Mouse (Mus musculus) stomach, embryonic 15.5 days (tissue): ENCODE results near the gene Hyal2. TPM values are rescaled to one million over a fixed set of nuclear protein-coding genes. Genes with fewer than 3 reads are reported as not detected.
A peak's percentile ranks its signal among the peaks of the same experiment; 100 is the strongest.
"Not testable (repeated sequence)": the region's sequence is repeated elsewhere in the genome, so short reads cannot be mapped to it uniquely, and the experiment has no call there.

Source experiments
- ATAC-seq: fragments of 200-750 bp; cut with Nextera tagmentation; 2 replicates; pipeline ENCODE4 v1.8.0; 2017; ENCODE audit warnings: low read depth, moderate number of reproducible peaks, moderate TSS enrichment; ENCODE audit not compliant: insufficient read depth, low FRiP score
- H3K27ac ChIP-seq: fragments of 300-500 bp; sonication (generic); 2 replicates; pipeline ENCODE4 v1.5.1; 2015; ENCODE audit warnings: mild to moderate bottlenecking, inconsistent platforms
- H3K27me3 ChIP-seq: fragments of 300-500 bp; sonication (generic); replicated peaks from 2 replicates; pipeline ENCODE4 v1.6.1; 2015; ENCODE audit warnings: inconsistent platforms
- H3K36me3 ChIP-seq: fragments of 300-500 bp; sonication (generic); 2 replicates; pipeline ENCODE4 v1.6.1; 2015; ENCODE audit warnings: inconsistent platforms
- H3K4me1 ChIP-seq: fragments of 300-500 bp; sonication (generic); 2 replicates; pipeline ENCODE4 v1.6.1; 2015; ENCODE audit warnings: inconsistent platforms
- H3K4me2 ChIP-seq: fragments of 300-500 bp; sonication (generic); 2 replicates; pipeline ENCODE4 v1.6.1; 2015; ENCODE audit warnings: mild to moderate bottlenecking, inconsistent platforms
- H3K4me3 ChIP-seq: fragments of 300-500 bp; sonication (generic); replicated peaks from 2 replicates; pipeline ENCODE4 v1.5.1; 2015; ENCODE audit warnings: inconsistent platforms
- H3K9ac ChIP-seq: fragments of 300-500 bp; sonication (generic); 2 replicates; pipeline ENCODE4 v1.6.1; 2015; ENCODE audit warnings: inconsistent platforms
- H3K9me3 ChIP-seq: fragments of 300-500 bp; sonication (generic); 2 replicates; pipeline ENCODE4 v1.6.1; 2016; ENCODE audit warnings: inconsistent platforms
- WGBS: fragments of 180-500 bp; shearing (Covaris S2); methylation state at CpG from one replicate; pipeline ENCODE4 v1.1.7; 2015; 5-methylcytosine and 5-hydroxymethylcytosine counted together
- polyA plus RNA-seq: library from polyadenylated mRNA; unstranded; fragments of >200 nt; fragmentation: Nextera tagmentation; extraction: Ambion mirVana; gene quantifications from 2 replicates; pipeline ENCODE4 v1.2.1, GENCODE M21; 2015

The Hyal2 gene
- polyA plus RNA-seq, 1 experiment from 2014 or later, result 85.4 TPM

DNA sequence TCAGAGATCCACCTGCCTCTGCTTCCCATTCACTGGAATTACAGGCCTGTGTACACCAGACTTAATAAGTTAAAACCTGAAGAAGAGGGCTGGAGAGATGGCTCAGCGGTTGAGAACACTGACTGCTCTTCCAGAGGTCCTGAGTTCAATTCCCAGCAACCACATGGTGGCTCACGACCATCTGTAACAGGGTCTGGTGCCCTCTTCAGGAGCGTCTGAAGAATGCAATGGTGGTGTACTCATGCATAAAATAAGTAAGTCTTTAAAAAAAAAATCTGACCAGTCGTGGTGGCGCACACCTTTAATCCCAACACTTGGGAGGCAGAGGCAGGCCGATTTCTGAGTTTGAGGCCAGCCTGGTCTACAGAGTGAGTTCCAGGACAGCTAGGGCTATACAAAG lies 6.0 kb downstream of the Hyal2 start:
- not testable (repeated sequence) for H3K27me3 ChIP-seq, H3K4me2 ChIP-seq, H3K27ac ChIP-seq, H3K9ac ChIP-seq, ATAC-seq, H3K9me3 ChIP-seq, H3K4me3 ChIP-seq
- 81% methylated on average over 6 of the region's 6 CpGs for WGBS
- H3K36me3 ChIP-seq, result peaks cover 22% of the 10 kb centered on the region
- peaks cover 47% of the 10 kb centered on the region for H3K4me1 ChIP-seq

- Histone ChIP-seq H3K27me3 (no peaks in the 10 kb centered on the region), H3K9ac (no peak overlapping the region), H3K9me3 (no peaks in the 10 kb centered on the region), H3K4me3 (no peak overlapping the region), H3K27ac (peak overlapping the region; percentile 89), H3K4me2 (peak overlapping the region; percentile 74), H3K36me3 (peaks cover 22% of the 10 kb centered on the region), H3K4me1 (peaks cover 49% of the 10 kb centered on the region)
- 60% methylated on average over 14 of the region's 14 CpGs for WGBS
- peak; percentile 55 for ATAC-seq
Measured at GRCm38 (mm10) chr9:107575579-107576356, 8.0 kb downstream of the Hyal2 start.

- no peaks in the 10 kb centered on the region for H3K27me3 ChIP-seq
- peak within 1 kb of the TSS; percentile 41 for H3K4me3 ChIP-seq
- peaks cover 44% of the 10 kb centered on the region for H3K4me1 ChIP-seq
- peak within 1 kb of the TSS; percentile 74 for H3K4me2 ChIP-seq
- WGBS, result 14% methylated on average over 16 of the region's 16 CpGs
- H3K27ac ChIP-seq, result peak within 1 kb of the TSS; percentile 89
- H3K9me3 ChIP-seq, result no peaks in the 10 kb centered on the region
- peaks cover 20% of the 10 kb centered on the region for H3K36me3 ChIP-seq
- ATAC-seq, result peak; percentile 67
- peak within 1 kb of the TSS; percentile 31; the same call in 1 of the 2 replicates for H3K9ac ChIP-seq
Measured at GRCm38 (mm10) chr9:107576357-107577107, 8.8 kb downstream of the Hyal2 start, which contains the start of gene Hyal1. Gene Hyal1, plus strand, starts transcription at chr9:107576927.

DNA sequence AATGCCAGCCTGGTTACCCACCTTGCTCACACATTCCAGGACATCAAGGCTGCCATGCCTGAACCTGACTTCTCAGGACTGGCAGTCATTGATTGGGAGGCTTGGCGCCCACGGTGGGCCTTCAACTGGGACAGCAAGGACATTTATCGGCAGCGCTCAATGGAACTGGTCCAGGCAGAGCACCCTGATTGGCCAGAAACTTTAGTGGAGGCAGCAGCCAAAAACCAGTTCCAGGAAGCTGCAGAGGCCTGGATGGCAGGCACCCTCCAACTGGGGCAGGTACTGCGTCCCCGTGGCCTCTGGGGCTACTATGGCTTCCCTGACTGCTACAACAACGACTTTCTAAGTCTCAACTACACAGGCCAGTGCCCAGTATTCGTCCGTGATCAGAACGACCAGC lies 10.1 kb downstream of the Hyal2 start:
- ATAC-seq, result no peak
- peaks cover 46% of the 10 kb centered on the region for H3K4me1 ChIP-seq
- no peak overlapping the region for H3K27ac ChIP-seq
- 86% methylated on average over 10 of the region's 10 CpGs for WGBS
- H3K4me2 ChIP-seq, result peak overlapping the region; percentile 74; the same call in 1 of the 2 replicates
- peaks cover 11% of the 10 kb centered on the region; the same call in 1 of the 2 replicates for H3K36me3 ChIP-seq
- no peak overlapping the region for H3K4me3 ChIP-seq
- H3K9ac ChIP-seq, result no peak overlapping the region
- H3K9me3 ChIP-seq, result no peaks in the 10 kb centered on the region
- H3K27me3 ChIP-seq, result no peaks in the 10 kb centered on the region

GRCm38 (mm10) chr9:107578587-107578986 lies 10.8 kb downstream of the Hyal2 start, which contains the start of gene Naa80:
Gene Naa80, plus strand, starts transcription at chr9:107578887.
- no peak for ATAC-seq
- Histone ChIP-seq H3K36me3 (peaks cover 6% of the 10 kb centered on the region; the same call in 1 of the 2 replicates), H3K27me3 (no peaks in the 10 kb centered on the region), H3K4me1 (peaks cover 46% of the 10 kb centered on the region), H3K9ac (no peak within 1 kb of the TSS), H3K27ac (peak within 1 kb of the TSS; percentile 94), H3K4me3 (no peak within 1 kb of the TSS), H3K4me2 (peak within 1 kb of the TSS; percentile 79; the same call in 1 of the 2 replicates), H3K9me3 (no peaks in the 10 kb centered on the region)
- 75% methylated on average over 3 of the region's 3 CpGs for WGBS

DNA sequence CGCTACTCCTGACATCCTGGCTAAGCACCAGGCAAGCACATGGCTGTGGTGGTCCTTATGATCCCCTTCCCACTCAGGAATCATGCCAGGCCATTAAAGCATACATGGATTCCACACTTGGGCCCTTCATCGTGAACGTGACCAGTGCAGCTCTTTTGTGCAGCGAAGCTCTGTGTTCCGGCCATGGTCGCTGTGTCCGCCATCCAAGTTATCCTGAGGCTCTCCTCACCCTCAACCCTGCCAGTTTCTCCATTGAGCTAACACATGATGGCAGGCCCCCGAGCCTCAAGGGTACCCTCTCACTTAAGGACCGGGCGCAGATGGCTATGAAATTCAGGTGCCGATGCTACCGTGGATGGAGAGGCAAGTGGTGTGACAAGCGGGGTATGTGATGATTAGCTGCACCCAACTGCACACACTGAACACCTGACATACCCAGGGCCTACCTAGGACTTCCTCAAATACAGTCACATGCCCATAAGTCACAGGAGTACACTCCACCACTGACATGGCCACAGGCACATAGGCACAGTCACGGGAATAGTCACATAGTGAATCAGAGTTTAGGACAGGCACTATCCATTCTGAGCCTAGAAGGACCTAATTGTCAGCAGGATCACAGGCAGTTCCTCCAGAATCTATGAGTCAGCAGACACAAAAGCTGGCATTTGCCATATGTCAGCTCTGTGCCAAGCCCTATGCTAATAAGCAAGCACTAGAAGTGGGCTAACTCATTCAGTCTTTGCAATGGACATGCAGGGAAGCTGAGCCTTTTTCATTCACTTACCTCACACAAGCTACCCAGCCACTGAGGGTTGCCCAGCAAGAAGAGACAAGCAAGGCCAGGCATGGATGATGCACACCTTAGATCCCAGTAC lies 11.5 kb downstream of the Hyal2 start:
- ATAC-seq, result no peak
- Histone ChIP-seq H3K4me2 (0 out of 2 replicates have a peak overlapping the region, but pooled peaks have one; percentile 79), H3K9ac (0 out of 2 replicates have a peak overlapping the region, but pooled peaks have one; percentile 2), H3K27ac (peak overlapping the region; percentile 94), H3K27me3 (no peaks in the 10 kb centered on the region), H3K36me3 (0 out of 2 replicates have a peak, but pooled peaks cover 3% of the 10 kb centered on the region), H3K4me3 (no peak overlapping the region), H3K9me3 (no peaks in the 10 kb centered on the region), H3K4me1 (peaks cover 46% of the 10 kb centered on the region)
- 93% methylated on average over 14 of the region's 14 CpGs for WGBS

- H3K36me3 ChIP-seq, result 0 out of 2 replicates have a peak, but pooled peaks cover 3% of the 10 kb centered on the region
- no peaks in the 10 kb centered on the region for H3K9me3 ChIP-seq
- under 1% methylated on average over 32 of the region's 32 CpGs for WGBS
- H3K27me3 ChIP-seq, result no peaks in the 10 kb centered on the region
- H3K4me1 ChIP-seq, result peaks cover 45% of the 10 kb centered on the region
- H3K27ac ChIP-seq, result peak within 1 kb of the TSS; percentile 94
- peak; percentile 72 for ATAC-seq
- peak within 1 kb of the TSS; percentile 56 for H3K4me3 ChIP-seq
- peak within 1 kb of the TSS; percentile 79 for H3K4me2 ChIP-seq
- peak within 1 kb of the TSS; percentile 50 for H3K9ac ChIP-seq
Measured at GRCm38 (mm10) chr9:107580501-107581317, 13.0 kb downstream of the Hyal2 start, which contains the start of gene Hyal3. Gene Hyal3, plus strand, starts transcription at chr9:107580818.

DNA sequence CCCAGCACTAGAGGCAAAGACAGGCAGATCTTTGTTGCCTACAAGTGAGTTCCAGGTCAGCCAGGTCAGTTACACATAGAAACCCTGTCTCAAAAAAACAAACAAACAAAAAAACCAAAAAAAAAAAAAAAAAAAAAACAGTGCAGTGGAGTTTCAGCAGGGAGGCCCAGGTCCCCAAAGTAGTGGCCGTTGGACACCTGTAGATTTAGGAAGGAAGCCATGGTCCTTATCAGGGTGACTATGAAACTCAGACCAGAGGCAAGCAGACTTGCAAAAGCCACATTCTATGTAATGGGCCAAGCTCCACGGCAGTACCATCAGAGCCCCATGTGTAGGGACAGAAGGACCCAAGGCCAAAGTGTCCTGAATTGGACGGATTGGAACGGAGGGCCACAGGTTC lies 13.8 kb downstream of the Hyal2 start:
- Histone ChIP-seq H3K4me3 (peak overlapping the region; percentile 56), H3K4me2 (peak overlapping the region; percentile 79), H3K9ac (peak overlapping the region; percentile 50; the same call in 1 of the 2 replicates), H3K36me3 (0 out of 2 replicates have a peak, but pooled peaks cover 3% of the 10 kb centered on the region), H3K27ac (peak overlapping the region; percentile 94), H3K4me1 (peaks cover 36% of the 10 kb centered on the region), H3K9me3 (no peaks in the 10 kb centered on the region), H3K27me3 (no peaks in the 10 kb centered on the region)
- 61% methylated on average over 4 of the region's 4 CpGs for WGBS
- ATAC-seq, result no peak

DNA sequence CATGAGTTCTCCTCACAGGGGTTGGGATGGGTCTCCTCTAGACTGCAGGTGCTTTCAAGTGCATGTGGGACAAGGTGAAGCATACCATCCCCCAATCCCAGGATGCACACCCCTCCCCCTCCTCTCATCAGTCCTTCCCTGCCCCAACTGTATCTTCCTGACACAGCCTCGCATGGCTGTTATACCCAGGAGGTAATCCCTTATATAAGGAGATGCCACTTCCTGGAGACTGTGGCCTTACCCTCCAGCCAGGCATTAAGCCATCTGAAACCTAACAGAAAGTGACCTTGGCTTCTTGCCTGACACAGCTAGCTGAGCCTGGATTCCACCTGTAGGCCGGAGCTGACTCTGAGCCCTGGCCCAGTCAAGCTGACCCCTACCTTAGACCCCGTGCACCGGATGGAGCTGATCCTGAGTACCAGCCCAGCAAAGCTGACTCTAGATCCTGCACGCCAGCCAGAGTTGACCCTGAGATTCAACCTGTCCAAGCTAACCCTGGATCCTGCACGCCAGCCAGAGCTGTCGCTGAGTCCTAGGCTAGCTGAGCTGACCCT lies 14.8 kb downstream of the Hyal2 start:
- Histone ChIP-seq H3K27ac (no peak overlapping the region), H3K9me3 (no peaks in the 10 kb centered on the region), H3K36me3 (0 out of 2 replicates have a peak, but pooled peaks cover 3% of the 10 kb centered on the region), H3K27me3 (no peaks in the 10 kb centered on the region), H3K4me3 (no peak overlapping the region), H3K9ac (no peak overlapping the region), H3K4me1 (peaks cover 26% of the 10 kb centered on the region), H3K4me2 (no peak overlapping the region)
- 84% methylated on average over 7 of the region's 7 CpGs for WGBS
- ATAC-seq, result no peak

DNA sequence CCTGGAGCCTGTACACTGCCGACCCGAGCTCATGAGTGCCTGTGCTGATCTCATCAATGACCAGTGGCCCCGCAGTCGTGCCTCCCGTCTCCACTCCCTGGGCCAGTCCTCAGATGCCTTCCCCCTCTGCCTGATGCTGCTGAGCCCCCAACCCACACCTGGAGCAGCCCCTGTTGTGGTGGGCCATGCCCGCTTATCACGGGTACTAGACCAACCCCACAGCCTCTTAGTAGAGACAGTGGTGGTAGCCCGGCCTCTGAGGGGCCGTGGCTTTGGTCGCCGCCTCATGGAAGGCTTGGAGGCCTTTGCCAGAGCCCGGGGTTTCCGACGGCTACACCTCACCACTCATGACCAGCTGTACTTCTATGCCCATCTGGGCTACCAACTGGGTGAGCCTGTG lies 15.4 kb downstream of the Hyal2 start:
- Histone ChIP-seq H3K4me3 (no peak overlapping the region), H3K4me2 (no peak overlapping the region), H3K27me3 (no peaks in the 10 kb centered on the region), H3K4me1 (peaks cover 29% of the 10 kb centered on the region), H3K9ac (no peak overlapping the region), H3K36me3 (0 out of 2 replicates have a peak, but pooled peaks cover 3% of the 10 kb centered on the region), H3K9me3 (no peaks in the 10 kb centered on the region), H3K27ac (no peak overlapping the region)
- no peak for ATAC-seq
- 90% methylated on average over 14 of the region's 14 CpGs for WGBS
